Mouse (Mus musculus) heart, embryonic 13.5 days (tissue): ENCODE data around the gene Lgals4. TPM values are rescaled to one million over a fixed set of nuclear protein-coding genes. Genes with fewer than 3 reads are reported as not detected.

ENCODE experiments used
- ATAC-seq: fragments of 200-750 bp; cut with Nextera tagmentation; 2 replicates; pipeline ENCODE4 v1.8.0; 2017; ENCODE audit warnings: moderate TSS enrichment; ENCODE audit not compliant: insufficient number of reproducible peaks, low FRiP score, low TSS enrichment; ENCODE audit errors: extremely low read depth
- H3K27ac ChIP-seq: fragments of 300-500 bp; sonication (generic); replicated peaks from 2 replicates; pipeline ENCODE4 v1.5.1; 2015; ENCODE audit warnings: moderate library complexity, mild to moderate bottlenecking, inconsistent platforms
- H3K27me3 ChIP-seq: fragments of 300-500 bp; sonication (generic); replicated peaks from 2 replicates; pipeline ENCODE4 v1.6.1; 2015; ENCODE audit warnings: mild to moderate bottlenecking, inconsistent platforms
- H3K36me3 ChIP-seq: fragments of 300-500 bp; sonication (generic); 2 replicates; pipeline ENCODE4 v1.6.1; 2015; ENCODE audit warnings: mild to moderate bottlenecking, inconsistent platforms
- H3K4me1 ChIP-seq: fragments of 300-500 bp; sonication (generic); 2 replicates; pipeline ENCODE4 v1.6.1; 2015; ENCODE audit warnings: inconsistent platforms
- H3K4me2 ChIP-seq: fragments of 300-500 bp; sonication (generic); 2 replicates; pipeline ENCODE4 v1.6.1; 2015; ENCODE audit warnings: inconsistent platforms, mild to moderate bottlenecking, moderate library complexity
- H3K4me3 ChIP-seq: fragments of 300-500 bp; sonication (generic); 2 replicates; pipeline ENCODE4 v1.5.1; 2015; ENCODE audit warnings: moderate library complexity, mild to moderate bottlenecking, inconsistent platforms
- H3K9ac ChIP-seq: fragments of 300-500 bp; sonication (generic); 2 replicates; pipeline ENCODE4 v1.6.1; 2015; ENCODE audit warnings: inconsistent platforms, mild to moderate bottlenecking, moderate library complexity
- H3K9me3 ChIP-seq: fragments of 300-500 bp; sonication (generic); 2 replicates; pipeline ENCODE4 v1.6.1; 2016; ENCODE audit warnings: inconsistent platforms
- WGBS: fragments of 180-500 bp; shearing (Covaris S2); methylation state at CpG from one replicate; pipeline ENCODE4 v1.1.7; 2015; ENCODE audit warnings: mixed read lengths; 5-methylcytosine and 5-hydroxymethylcytosine counted together
- polyA plus RNA-seq: library from polyadenylated mRNA; unstranded; fragments of >200 nt; fragmentation: Nextera tagmentation; extraction: Ambion mirVana; gene quantifications from 2 replicates; pipeline ENCODE4 v1.2.1, GENCODE M21; 2015

The Lgals4 gene
- polyA plus RNA-seq, 1 experiment from 2014 or later: 4.3 TPM

GRCm38 (mm10) chr7:28795832-28796231, 37.8 kb upstream of the Lgals4 start:
- Histone ChIP-seq H3K9me3 (no peaks in the 10 kb centered on the region), H3K9ac (no peak overlapping the region), H3K4me1 (peaks cover 18% of the 10 kb centered on the region), H3K36me3 (no peaks in the 10 kb centered on the region), H3K27ac (peak overlapping the region; percentile 60), H3K27me3 (no peaks in the 10 kb centered on the region), H3K4me2 (peak overlapping the region; percentile 62), H3K4me3 (peak overlapping the region; percentile 34)
- 62% methylated on average over 15 of the region's 15 CpGs for WGBS
- no peak for ATAC-seq

GRCm38 (mm10) chr7:28796562-28796975, 37.1 kb upstream of the Lgals4 start:
- peak overlapping the region; percentile 60 for H3K27ac ChIP-seq
- 11% methylated on average over 32 of the region's 32 CpGs for WGBS
- H3K4me3 ChIP-seq: peak overlapping the region; percentile 34
- H3K36me3 ChIP-seq: no peaks in the 10 kb centered on the region
- peaks cover 24% of the 10 kb centered on the region for H3K4me1 ChIP-seq
- H3K4me2 ChIP-seq: peak overlapping the region; percentile 62
- H3K27me3 ChIP-seq: no peaks in the 10 kb centered on the region
- no peaks in the 10 kb centered on the region for H3K9me3 ChIP-seq
- H3K9ac ChIP-seq: peak overlapping the region; percentile 77
- ATAC-seq: peak; percentile 51

GRCm38 (mm10) chr7:28799994-28800393, 33.7 kb upstream of the Lgals4 start:
- H3K9ac ChIP-seq: no peak overlapping the region
- H3K4me1 ChIP-seq: peaks cover 51% of the 10 kb centered on the region
- H3K27me3 ChIP-seq: no peaks in the 10 kb centered on the region
- 84% methylated on average over 9 of the region's 9 CpGs for WGBS
- H3K4me3 ChIP-seq: no peak overlapping the region
- H3K4me2 ChIP-seq: no peak overlapping the region
- H3K36me3 ChIP-seq: no peaks in the 10 kb centered on the region
- ATAC-seq: no peak
- H3K9me3 ChIP-seq: no peaks in the 10 kb centered on the region
- no peak overlapping the region for H3K27ac ChIP-seq

GRCm38 (mm10) chr7:28801451-28801850, 32.2 kb upstream of the Lgals4 start:
- no peaks in the 10 kb centered on the region for H3K36me3 ChIP-seq
- no peak for ATAC-seq
- H3K4me3 ChIP-seq: no peak overlapping the region
- H3K4me1 ChIP-seq: peaks cover 40% of the 10 kb centered on the region
- no peak overlapping the region for H3K9ac ChIP-seq
- WGBS: 72% methylated on average over 3 of the region's 3 CpGs
- H3K4me2 ChIP-seq: no peak overlapping the region
- no peaks in the 10 kb centered on the region for H3K9me3 ChIP-seq
- H3K27ac ChIP-seq: peak overlapping the region; percentile 95
- no peaks in the 10 kb centered on the region for H3K27me3 ChIP-seq

GRCm38 (mm10) chr7:28801901-28802670, 31.6 kb upstream of the Lgals4 start:
- Histone ChIP-seq H3K9ac (peak overlapping the region; percentile 71), H3K27me3 (no peaks in the 10 kb centered on the region), H3K4me3 (peak overlapping the region; percentile 9; the same call in 1 of the 2 replicates), H3K9me3 (no peaks in the 10 kb centered on the region), H3K36me3 (no peaks in the 10 kb centered on the region), H3K4me2 (peak overlapping the region; percentile 54), H3K27ac (peak overlapping the region; percentile 95), H3K4me1 (peaks cover 37% of the 10 kb centered on the region)
- no peak for ATAC-seq
- 31% methylated on average over 10 of the region's 10 CpGs for WGBS

- peaks cover 42% of the 10 kb centered on the region for H3K4me1 ChIP-seq
- H3K27ac ChIP-seq: peak overlapping the region; percentile 95
- H3K27me3 ChIP-seq: no peaks in the 10 kb centered on the region
- no peaks in the 10 kb centered on the region for H3K9me3 ChIP-seq
- WGBS: 9% methylated on average over 10 of the region's 10 CpGs
- peak overlapping the region; percentile 9; the same call in 1 of the 2 replicates for H3K4me3 ChIP-seq
- H3K36me3 ChIP-seq: no peaks in the 10 kb centered on the region
- H3K4me2 ChIP-seq: peak overlapping the region; percentile 54
- ATAC-seq: peak; percentile 56; the same call in 1 of the 2 replicates
- H3K9ac ChIP-seq: peak overlapping the region; percentile 71
Measured at GRCm38 (mm10) chr7:28802846-28803588, 30.6 kb upstream of the Lgals4 start.

- Histone ChIP-seq H3K9me3 (no peaks in the 10 kb centered on the region), H3K36me3 (no peaks in the 10 kb centered on the region), H3K4me1 (peaks cover 45% of the 10 kb centered on the region), H3K4me3 (no peak overlapping the region), H3K9ac (peak overlapping the region; percentile 71; the same call in 1 of the 2 replicates), H3K27me3 (no peaks in the 10 kb centered on the region), H3K4me2 (no peak overlapping the region), H3K27ac (peak overlapping the region; percentile 95)
- 35% methylated on average over 4 of the region's 4 CpGs for WGBS
- no peak for ATAC-seq
Measured at GRCm38 (mm10) chr7:28803756-28804155, 29.9 kb upstream of the Lgals4 start.

- Histone ChIP-seq H3K36me3 (peaks cover 3% of the 10 kb centered on the region), H3K27ac (no peak overlapping the region), H3K9ac (no peak overlapping the region), H3K9me3 (no peaks in the 10 kb centered on the region), H3K4me3 (no peak overlapping the region), H3K4me2 (no peak overlapping the region), H3K27me3 (no peaks in the 10 kb centered on the region), H3K4me1 (peaks cover 37% of the 10 kb centered on the region)
- no peak for ATAC-seq
- 89% methylated on average over 4 of the region's 4 CpGs for WGBS
Measured at GRCm38 (mm10) chr7:28806869-28807268, 26.8 kb upstream of the Lgals4 start.

GRCm38 (mm10) chr7:28807641-28808220, 25.9 kb upstream of the Lgals4 start:
- H3K9me3 ChIP-seq: no peaks in the 10 kb centered on the region
- WGBS: 47% methylated on average over 6 of the region's 8 CpGs
- no peak for ATAC-seq
- peaks cover 11% of the 10 kb centered on the region for H3K36me3 ChIP-seq
- H3K4me3 ChIP-seq: peak overlapping the region; percentile 86
- no peaks in the 10 kb centered on the region for H3K27me3 ChIP-seq
- H3K9ac ChIP-seq: peak overlapping the region; percentile 98
- H3K27ac ChIP-seq: peak overlapping the region; percentile 100
- H3K4me1 ChIP-seq: peaks cover 37% of the 10 kb centered on the region
- H3K4me2 ChIP-seq: peak overlapping the region; percentile 98

- peaks cover 18% of the 10 kb centered on the region for H3K36me3 ChIP-seq
- peak within 1 kb of the TSS; percentile 86 for H3K4me3 ChIP-seq
- no peaks in the 10 kb centered on the region for H3K9me3 ChIP-seq
- H3K9ac ChIP-seq: peak within 1 kb of the TSS; percentile 98
- 2% methylated on average over 35 of the region's 35 CpGs for WGBS
- peak; percentile 0; the same call in 1 of the 2 replicates for ATAC-seq
- peak within 1 kb of the TSS; percentile 98 for H3K4me2 ChIP-seq
- peaks cover 37% of the 10 kb centered on the region for H3K4me1 ChIP-seq
- no peaks in the 10 kb centered on the region for H3K27me3 ChIP-seq
- H3K27ac ChIP-seq: peak within 1 kb of the TSS; percentile 100
Measured at GRCm38 (mm10) chr7:28808221-28808941, 25.3 kb upstream of the Lgals4 start, which contains the start of gene Hnrnpl. Gene Hnrnpl (plus strand): TSS chr7:28808541.
